Mouse (Mus musculus) hindbrain, embryonic 11.5 days (tissue): Measurements from ENCODE around the gene Nfkbib. TPM values are rescaled to one million over a fixed set of nuclear protein-coding genes. Genes with fewer than 3 reads are reported as not detected.
A peak's percentile ranks its signal among the peaks of the same experiment; 100 is the strongest.

Experiments used
- ATAC-seq: fragments of 200-750 bp; cut with Nextera tagmentation; 2 replicates; pipeline ENCODE4 v1.8.0; 2017; ENCODE audit warnings: mild to moderate bottlenecking, moderate TSS enrichment, moderate library complexity; ENCODE audit not compliant: low FRiP score
- DNase-seq: peaks from one replicate; pipeline ENCODE4 v3.0.0-alpha.2; 2015; ENCODE audit warnings: low spot score
- H3K27ac ChIP-seq: fragments of 300-500 bp; sonication (generic); 2 replicates; pipeline ENCODE4 v1.5.1; 2014; ENCODE audit warnings: mild to moderate bottlenecking, low read depth, low read length
- H3K27me3 ChIP-seq: fragments of 300-500 bp; sonication (generic); 2 replicates; pipeline ENCODE4 v1.6.1; 2014; ENCODE audit warnings: mild to moderate bottlenecking, low read length, moderate library complexity, mixed read lengths; ENCODE audit not compliant: control insufficient read depth, insufficient read depth
- H3K36me3 ChIP-seq: fragments of 300-500 bp; sonication (generic); 2 replicates; pipeline ENCODE4 v1.6.1; 2014; ENCODE audit warnings: mild to moderate bottlenecking, low read length, moderate library complexity, mixed read lengths; ENCODE audit not compliant: control insufficient read depth, insufficient read depth
- H3K4me1 ChIP-seq: fragments of 300-500 bp; sonication (generic); replicated peaks from 2 replicates; pipeline ENCODE4 v1.6.1; 2014; ENCODE audit warnings: low read length, mixed read lengths; ENCODE audit not compliant: control insufficient read depth, insufficient read depth
- H3K4me2 ChIP-seq: fragments of 300-500 bp; sonication (generic); replicated peaks from 2 replicates; pipeline ENCODE4 v1.6.1; 2014; ENCODE audit warnings: mild to moderate bottlenecking, low read depth, low read length
- H3K4me3 ChIP-seq: fragments of 300-500 bp; sonication (generic); 2 replicates; pipeline ENCODE4 v1.5.1; 2014; ENCODE audit warnings: low read depth, low read length
- H3K9ac ChIP-seq: fragments of 300-500 bp; sonication (generic); 2 replicates; pipeline ENCODE4 v1.6.1; 2014; ENCODE audit warnings: low read depth, low read length
- H3K9me3 ChIP-seq: fragments of 300-500 bp; sonication (generic); 2 replicates; pipeline ENCODE4 v1.6.1; 2016; ENCODE audit warnings: low read length; ENCODE audit not compliant: control insufficient read depth
- WGBS: fragments of 180-500 bp; shearing (Covaris S2); extraction: QIAGEN DNeasy Blood & Tissue Kit; methylation state at CpG from one replicate; pipeline ENCODE4 v1.1.7; 2014; 5-methylcytosine and 5-hydroxymethylcytosine counted together
- polyA plus RNA-seq: library from polyadenylated mRNA; unstranded; fragments of >200 nt; fragmentation: Nextera tagmentation; extraction: Ambion mirVana; gene quantifications from 2 replicates; pipeline ENCODE4 v1.2.1, GENCODE M21; 2014

Nfkbib gene
- polyA plus RNA-seq, 1 experiment from 2014 or later = 42.0 TPM

DNA sequence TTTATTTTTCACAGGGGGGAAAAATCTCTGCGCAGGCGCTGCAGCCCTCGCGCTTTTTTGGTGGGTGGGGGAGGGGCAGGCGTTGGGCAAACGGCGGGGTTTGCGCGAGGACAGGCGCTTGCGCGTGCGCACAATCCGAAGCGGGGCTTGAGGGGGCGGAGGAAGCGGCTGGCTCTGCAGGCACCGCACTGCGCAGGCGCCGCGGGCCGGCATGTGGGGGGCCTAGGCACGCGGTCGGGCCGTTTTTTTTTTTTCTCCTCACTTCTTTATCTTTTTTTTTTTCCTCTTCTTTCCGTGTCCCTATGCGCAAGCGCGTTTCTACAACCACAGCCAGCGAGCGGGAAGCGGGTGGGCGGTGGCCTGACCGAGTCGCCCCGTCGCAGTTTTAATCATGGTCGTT, 43.9 kb upstream of the Nfkbib start:
- under 1% methylated on average over 40 of the region's 40 CpGs for WGBS
- H3K4me3 ChIP-seq = peak overlapping the region; percentile 91
- H3K27me3 ChIP-seq = no peaks in the 10 kb centered on the region
- peaks cover 24% of the 10 kb centered on the region for H3K36me3 ChIP-seq
- peak overlapping the region; percentile 79 for H3K4me2 ChIP-seq
- DNase-seq = peak; percentile 96
- peak overlapping the region; percentile 94 for H3K9ac ChIP-seq
- H3K9me3 ChIP-seq = no peaks in the 10 kb centered on the region
- peak overlapping the region; percentile 97 for H3K27ac ChIP-seq
- peak; percentile 24; the same call in 1 of the 2 replicates for ATAC-seq
- peaks cover 20% of the 10 kb centered on the region for H3K4me1 ChIP-seq

DNA sequence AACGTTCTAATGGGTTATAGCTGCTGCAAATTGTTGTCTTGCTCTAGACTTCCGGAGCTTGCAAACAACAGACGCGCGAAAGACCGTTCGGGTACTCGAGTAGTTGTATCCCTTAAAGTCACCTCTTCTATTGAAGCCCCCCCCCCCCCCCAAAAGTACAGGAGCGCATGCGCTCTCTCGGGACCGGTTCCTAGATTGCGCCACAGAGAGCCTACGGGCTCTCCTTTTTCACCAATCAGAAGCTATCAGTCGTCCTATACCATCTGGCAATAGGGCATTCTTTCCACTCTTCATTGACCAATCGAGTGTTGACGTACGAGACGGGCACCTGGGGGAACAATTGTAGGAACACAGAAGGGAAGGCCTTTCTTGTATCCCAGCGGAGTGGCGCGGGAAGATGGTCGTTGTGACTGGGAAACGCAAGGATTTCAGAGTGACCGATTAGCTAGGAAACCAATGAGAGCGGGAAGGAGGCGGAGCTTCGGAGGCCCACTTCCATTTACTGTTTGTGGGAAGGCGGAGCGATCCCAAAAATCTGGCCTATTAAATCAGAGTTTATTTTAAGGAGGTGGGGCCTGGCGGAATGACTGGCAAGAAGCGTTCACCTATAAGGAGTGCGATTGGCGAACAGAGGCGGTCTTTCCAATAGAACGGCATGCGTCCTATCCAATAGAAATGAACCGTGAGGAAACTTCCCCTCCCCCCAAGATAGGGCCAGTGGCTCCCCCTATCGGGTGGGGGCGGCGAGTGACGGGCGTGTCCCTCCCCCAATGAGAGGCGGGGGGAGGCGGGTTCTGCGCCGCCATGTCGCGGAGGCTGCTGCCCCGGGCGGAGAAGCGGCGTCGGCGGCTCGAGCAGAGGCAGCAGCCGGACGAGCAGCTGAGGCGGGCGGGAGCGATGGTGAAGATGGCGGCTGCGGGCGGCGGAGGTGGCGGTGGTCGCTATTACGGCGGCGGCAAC, 43.1 kb upstream of the Nfkbib start:
- H3K4me3 ChIP-seq = peak overlapping the region; percentile 91
- DNase-seq (peak; percentile 99), ATAC-seq (peak; percentile 92)
- no peaks in the 10 kb centered on the region for H3K27me3 ChIP-seq
- H3K9me3 ChIP-seq = no peaks in the 10 kb centered on the region
- under 1% methylated on average over 58 of the region's 70 CpGs for WGBS
- H3K36me3 ChIP-seq = peaks cover 18% of the 10 kb centered on the region
- H3K4me1 ChIP-seq = peaks cover 17% of the 10 kb centered on the region
- peak overlapping the region; percentile 94 for H3K9ac ChIP-seq
- H3K4me2 ChIP-seq = peak overlapping the region; percentile 80
- H3K27ac ChIP-seq = peak overlapping the region; percentile 99

DNA sequence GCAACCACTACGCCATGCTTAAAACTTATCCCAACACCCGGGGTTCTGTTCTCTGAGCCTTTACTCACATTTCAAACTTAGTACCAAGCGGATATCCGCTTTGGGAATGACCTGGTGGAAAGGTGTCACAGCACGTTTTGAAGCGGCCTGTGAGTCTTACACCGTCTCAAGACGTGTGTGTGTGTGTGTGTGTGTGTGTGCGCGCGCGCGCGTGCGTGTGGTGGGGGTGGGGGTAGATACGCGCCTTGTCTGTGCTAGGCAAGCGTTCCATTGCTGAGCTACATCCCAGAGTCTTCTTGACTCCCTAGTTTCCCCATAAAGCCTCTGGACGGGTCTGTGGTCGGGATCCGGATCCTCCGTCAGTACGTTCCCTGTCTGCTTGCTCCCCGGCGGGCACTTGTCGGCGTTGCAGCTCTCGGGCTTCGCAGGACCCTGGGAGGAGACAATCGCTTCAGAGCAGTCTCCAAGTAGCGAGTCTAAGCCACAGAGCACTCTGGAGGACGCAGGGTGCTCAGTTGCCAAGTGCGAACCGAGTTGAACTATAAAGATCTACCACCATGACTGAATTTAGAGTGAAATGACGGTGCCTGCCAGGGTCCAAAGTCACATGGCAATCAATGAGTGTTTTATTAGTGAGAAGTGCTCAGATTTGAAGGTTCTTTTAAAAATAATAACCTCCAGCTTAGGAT, 42.2 kb upstream of the Nfkbib start:
- ATAC-seq = peak; percentile 37
- Histone ChIP-seq H3K4me2 (peak overlapping the region; percentile 80), H3K27ac (peak overlapping the region; percentile 99), H3K9ac (peak overlapping the region; percentile 76), H3K36me3 (peaks cover 11% of the 10 kb centered on the region), H3K4me3 (peak overlapping the region; percentile 91), H3K9me3 (no peaks in the 10 kb centered on the region), H3K27me3 (no peaks in the 10 kb centered on the region), H3K4me1 (peaks cover 17% of the 10 kb centered on the region)
- peak; percentile 80 for DNase-seq
- WGBS = under 1% methylated on average over 35 of the region's 35 CpGs

DNA sequence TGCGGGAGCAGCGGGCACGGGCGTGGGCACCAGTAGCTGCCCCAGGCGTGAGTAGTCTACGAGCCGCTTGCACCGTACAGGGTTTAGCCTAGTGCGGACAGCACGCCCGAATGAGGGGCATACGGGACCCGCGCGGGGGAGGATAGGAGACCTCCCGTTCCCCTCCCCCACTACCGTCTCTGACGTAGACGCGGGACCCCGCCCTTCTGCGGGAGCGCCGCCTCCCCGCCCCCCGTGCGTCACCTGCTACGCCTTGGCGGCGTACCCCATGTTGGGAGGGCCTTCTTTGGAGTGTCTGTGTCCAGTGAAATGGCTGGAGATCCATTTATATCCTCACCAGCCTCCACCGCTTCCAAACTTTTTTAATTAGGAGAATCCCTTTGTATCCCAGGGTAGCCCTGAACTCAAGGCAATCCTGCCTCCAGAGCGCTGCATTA, 41.7 kb upstream of the Nfkbib start:
- peak; percentile 67 for ATAC-seq
- WGBS = under 1% methylated on average over 21 of the region's 32 CpGs

DNA sequence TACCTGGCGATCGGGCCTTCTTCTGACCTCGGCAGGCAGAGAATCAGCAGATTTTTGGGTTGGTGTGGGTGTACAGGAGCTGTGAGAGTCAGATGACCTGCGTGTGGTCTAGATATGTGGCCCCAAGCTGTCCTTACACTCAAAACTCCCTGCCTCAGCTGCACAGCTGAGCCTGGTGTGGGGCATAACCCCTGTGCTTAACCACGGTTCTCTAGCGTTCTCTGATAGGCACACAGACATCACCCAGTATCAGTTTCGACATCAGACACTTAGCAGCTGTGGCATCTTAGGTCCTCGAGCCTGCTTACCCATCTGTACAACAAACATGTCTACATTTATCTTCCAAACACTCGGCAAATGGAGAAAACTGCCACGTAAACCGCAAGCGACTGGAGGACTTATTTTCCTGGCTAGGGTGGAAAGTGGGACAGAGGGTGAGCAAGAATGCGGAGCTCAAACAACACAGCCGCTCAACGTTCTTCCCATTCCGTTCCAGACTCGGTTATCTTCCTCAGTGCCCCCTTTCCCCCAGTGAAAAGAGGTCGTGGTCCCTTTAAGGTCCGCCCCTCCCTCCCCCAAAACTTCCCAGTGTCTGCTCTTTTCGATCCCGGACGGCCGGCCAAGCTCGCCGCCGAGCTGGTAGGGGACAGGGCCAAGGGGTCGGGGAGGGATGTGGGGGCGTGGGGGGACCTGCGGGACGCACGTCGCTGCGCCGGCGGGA, 41.1 kb upstream of the Nfkbib start, which contains the start of gene Hnrnpl:
Gene Hnrnpl (plus strand): TSS at position 321 of the 721 bp plus-strand sequence.
- WGBS = 5% methylated on average over 31 of the region's 35 CpGs
- Histone ChIP-seq H3K9me3 (no peaks in the 10 kb centered on the region), H3K4me3 (peak within 1 kb of the TSS; percentile 91), H3K36me3 (peaks cover 5% of the 10 kb centered on the region), H3K4me2 (peak within 1 kb of the TSS; percentile 80), H3K4me1 (peaks cover 17% of the 10 kb centered on the region), H3K9ac (peak within 1 kb of the TSS; percentile 76), H3K27ac (peak within 1 kb of the TSS; percentile 99), H3K27me3 (no peaks in the 10 kb centered on the region)
- ATAC-seq (peak; percentile 6), DNase-seq (peak; percentile 80)

More for the DNA sequence above, 41.7 kb upstream of the Nfkbib start:
- Histone ChIP-seq H3K27ac (peak overlapping the region; percentile 99), H3K4me2 (peak overlapping the region; percentile 80), H3K4me1 (peaks cover 17% of the 10 kb centered on the region), H3K9me3 (no peaks in the 10 kb centered on the region), H3K36me3 (peaks cover 9% of the 10 kb centered on the region), H3K4me3 (peak overlapping the region; percentile 91), H3K9ac (peak overlapping the region; percentile 76), H3K27me3 (no peaks in the 10 kb centered on the region)
- DNase-seq = peak; percentile 95

DNA sequence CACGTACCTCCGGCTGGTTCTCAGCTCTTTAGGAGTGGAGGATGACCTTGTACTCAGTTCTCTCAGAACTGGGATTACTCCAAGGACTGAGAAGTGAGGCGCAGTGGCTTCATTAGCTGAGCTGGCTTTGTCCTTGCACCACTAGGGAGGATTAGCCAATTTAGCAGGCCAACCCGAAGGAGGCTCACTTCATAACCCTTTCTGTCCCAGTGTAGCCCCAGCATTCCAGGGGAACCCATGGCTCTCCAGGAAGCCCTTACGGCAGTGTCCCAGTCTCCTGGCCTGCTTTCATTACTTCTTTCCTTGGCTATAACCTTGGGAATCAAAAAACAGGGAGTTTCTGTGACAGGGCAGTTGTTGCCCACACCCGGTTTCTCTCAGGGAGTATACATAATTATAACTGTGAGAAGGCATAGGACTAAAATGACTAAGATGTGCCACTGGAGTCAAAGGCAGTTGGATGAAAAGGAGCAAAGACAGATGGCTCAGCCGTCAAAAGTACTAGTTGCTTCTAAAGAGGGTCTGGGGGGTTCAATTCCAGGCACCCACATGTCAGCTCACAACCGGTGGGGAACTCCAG, 40.4 kb upstream of the Nfkbib start:
- Histone ChIP-seq H3K27me3 (no peaks in the 10 kb centered on the region), H3K4me3 (peak overlapping the region; percentile 91; the same call in 1 of the 2 replicates), H3K27ac (0 out of 2 replicates have a peak overlapping the region, but pooled peaks have one; percentile 99), H3K36me3 (no peaks in the 10 kb centered on the region; the same call in 1 of the 2 replicates), H3K4me1 (peaks cover 13% of the 10 kb centered on the region), H3K9ac (peak overlapping the region; percentile 76; the same call in 1 of the 2 replicates), H3K4me2 (peak overlapping the region; percentile 80), H3K9me3 (no peaks in the 10 kb centered on the region)
- no peak for DNase-seq
- no peak for ATAC-seq
- 49% methylated on average over 6 of the region's 8 CpGs for WGBS

DNA sequence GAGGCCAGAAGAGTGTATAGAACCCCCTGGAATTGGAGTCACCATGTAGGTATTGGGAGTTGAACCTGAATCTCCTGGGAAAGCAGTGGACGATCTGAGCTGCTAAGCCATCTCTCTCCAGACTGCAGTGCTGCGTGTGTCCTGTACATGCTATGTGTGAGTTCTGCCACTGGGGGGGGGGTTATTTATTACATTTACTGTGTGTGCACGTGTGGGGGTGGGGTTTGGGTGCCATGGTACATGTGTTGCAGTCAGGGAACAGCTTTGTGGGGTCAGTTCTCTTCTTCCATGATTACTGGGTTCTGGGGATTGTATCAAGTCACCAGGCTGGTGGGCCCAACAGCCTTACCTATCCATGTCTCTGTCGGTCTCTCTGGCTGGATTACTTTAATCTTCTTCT, 39.6 kb upstream of the Nfkbib start:
- Histone ChIP-seq H3K9me3 (no peaks in the 10 kb centered on the region), H3K27me3 (no peaks in the 10 kb centered on the region), H3K4me3 (no peak overlapping the region), H3K27ac (no peak overlapping the region), H3K4me1 (peaks cover 11% of the 10 kb centered on the region; the same call in 1 of the 2 replicates), H3K4me2 (no peak overlapping the region), H3K36me3 (no peaks in the 10 kb centered on the region), H3K9ac (no peak overlapping the region)
- DNase-seq = no peak
- ATAC-seq = no peak
- 77% methylated on average over 4 of the region's 4 CpGs for WGBS

DNA sequence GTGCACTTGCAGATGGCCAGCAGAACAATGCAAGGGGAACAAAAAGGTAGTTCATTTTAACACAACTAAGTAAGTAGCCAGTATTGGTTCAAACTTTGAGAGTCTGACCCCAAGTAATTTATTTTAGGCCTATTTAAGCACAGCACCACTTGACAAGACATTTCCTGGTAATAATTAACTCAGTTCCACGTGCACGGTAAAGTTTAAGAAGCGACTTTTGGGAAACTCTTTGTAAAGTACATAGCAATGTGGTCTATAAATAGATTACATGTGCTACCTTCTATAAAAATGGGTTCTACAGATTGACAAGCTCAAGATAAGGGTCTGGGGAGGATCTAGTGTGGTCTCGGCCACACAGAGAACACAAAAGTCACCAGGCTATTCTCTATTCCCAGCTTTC, 36.4 kb upstream of the Nfkbib start:
- no peak overlapping the region for H3K4me2 ChIP-seq
- no peaks in the 10 kb centered on the region for H3K36me3 ChIP-seq
- H3K27me3 ChIP-seq = no peaks in the 10 kb centered on the region
- peak overlapping the region; percentile 43; the same call in 1 of the 2 replicates for H3K27ac ChIP-seq
- WGBS = 51% methylated on average over 4 of the region's 4 CpGs
- H3K9ac ChIP-seq = no peak overlapping the region
- ATAC-seq = no peak
- no peak for DNase-seq
- no peaks in the 10 kb centered on the region for H3K9me3 ChIP-seq
- no peak overlapping the region for H3K4me3 ChIP-seq
- peaks cover 12% of the 10 kb centered on the region; the same call in 1 of the 2 replicates for H3K4me1 ChIP-seq
